Mouse (Mus musculus): ENCODE measurements around the gene Ice1.

DNA sequence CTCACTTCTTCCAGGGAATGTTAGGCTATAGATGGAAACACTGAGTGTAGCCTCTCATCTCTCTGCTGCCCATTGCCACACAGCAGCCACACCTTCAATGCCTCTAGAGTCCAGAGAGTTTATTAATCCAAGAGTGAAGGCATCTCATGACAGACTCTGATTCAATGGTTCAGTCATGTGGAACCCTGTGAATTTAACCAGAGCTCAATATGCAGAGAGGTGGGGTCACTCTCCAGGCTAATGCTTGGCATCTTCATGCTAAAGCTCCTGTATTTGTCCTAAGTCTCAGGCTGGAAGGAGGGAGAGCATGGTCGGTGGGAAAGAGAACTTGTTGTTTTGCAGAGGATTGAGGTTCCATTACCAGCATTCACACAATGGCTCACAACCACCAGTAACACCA is 97.6 kb downstream of the Ice1 start:
- TF ChIP-seq CTCF (conservative IDR thresholded peaks at IDR 0.05; ENCODE audit: low read length): no peak
- TF ChIP-seq POU5F1 (IDR thresholded peaks at IDR 0.05; ENCODE audit: borderline replicate concordance, low read length): no peak
- no peak for TF ChIP-seq NANOG (IDR thresholded peaks at IDR 0.05; ENCODE audit: borderline replicate concordance, low read length)
